In genomic region chr15:37034155-37034554, GRCm38 (mm10) we compare ENCODE assay signal across 28 mouse cellular contexts.
"Had no signal": no experiment of that assay in that cellular context is flagged by ENCODE, and none has a peak within 500 bp of the region (broad histone marks: within the 10 kb centered on the region; RNA-seq: fewer than 3 reads in every experiment).

No protein-coding gene starts in this region.

- DNase-seq: gastrocnemius, adult 2 months; gastrocnemius, postnatal 10 days; gastrocnemius, postnatal 25 days; heart, adult 2 months; heart, postnatal 10 days; heart, postnatal 4 days; kidney, adult 11 months; kidney, adult 2 months; kidney, adult 9 months; kidney, postnatal 14 days; kidney, postnatal 36 days; layer of hippocampus, adult 9-11 months; layer of hippocampus, postnatal 36 days; liver; liver, embryonic 13.5 days had no signal

- H3K4me1 ChIP-seq: liver, embryonic 13.5 days had no signal

- H3K9me3 ChIP-seq: heart, embryonic 10.5 days; heart, embryonic 12.5 days; hindbrain, embryonic 10.5 days; hindbrain, embryonic 12.5 days; kidney, embryonic 15.5 days; limb, embryonic 10.5 days; limb, embryonic 12.5 days; liver, embryonic 13.5 days had no signal

- H3K36me3 ChIP-seq: heart, embryonic 10.5 days; heart, embryonic 12.5 days; hindbrain, embryonic 10.5 days; hindbrain, embryonic 12.5 days; kidney, embryonic 15.5 days; limb, embryonic 10.5 days; limb, embryonic 12.5 days; liver, embryonic 13.5 days had no signal

- H3K27ac ChIP-seq: gastrocnemius, adult 2 months; heart, adult 2 months; heart, embryonic 10.5 days; hindbrain, embryonic 10.5 days; hindbrain, embryonic 12.5 days; hindbrain, embryonic 14.5 days; kidney, embryonic 15.5 days; kidney, postnatal 0 days; limb, embryonic 10.5 days; limb, embryonic 12.5 days; liver, embryonic 13.5 days had no signal

- H3K4me2 ChIP-seq: heart, embryonic 12.5 days; hindbrain, embryonic 12.5 days; hindbrain, embryonic 14.5 days; kidney, embryonic 15.5 days; limb, embryonic 12.5 days; liver, embryonic 11.5 days; liver, embryonic 13.5 days had no signal

- H3K4me3 ChIP-seq: gastrocnemius, adult 2 months; heart, adult 2 months; heart, embryonic 10.5 days; heart, embryonic 12.5 days; hindbrain, embryonic 10.5 days; hindbrain, embryonic 12.5 days; kidney, embryonic 15.5 days; limb, embryonic 10.5 days; limb, embryonic 12.5 days; liver, embryonic 13.5 days had no signal

- H3K27me3 ChIP-seq: heart, embryonic 12.5 days; hindbrain, embryonic 12.5 days; kidney, embryonic 15.5 days; limb, embryonic 12.5 days; liver, embryonic 13.5 days had no signal

- ATAC-seq: forebrain, embryonic 16.5 days; hindbrain, embryonic 16.5 days; inflammation-experienced regulatory T-cells, adult 6 months had no signal

- H3K9ac ChIP-seq: heart, embryonic 12.5 days; hindbrain, embryonic 12.5 days; hindbrain, embryonic 14.5 days; kidney, embryonic 15.5 days; limb, embryonic 12.5 days; liver, embryonic 13.5 days had no signal
